Mouse (Mus musculus): ENCODE measurements around the gene Cisd2.

Cisd2 gene

GRCm38 (mm10) chr3:135423608-135424212 lies at the start of gene Cisd2:
Gene Cisd2, minus strand, starts transcription at chr3:135423925.
- no peak for DNase-seq (ENCODE audit: inconsistent ontology term)

GRCm38 (mm10) chr3:135470823-135471222 lies 47.1 kb upstream of the Cisd2 start:
- DNase-seq (ENCODE audit: inconsistent ontology term): no peak

- peak; percentile 59 for DNase-seq (ENCODE audit: inconsistent ontology term)
These were observed 46.2 kb upstream of the Cisd2 start for GRCm38 (mm10) chr3:135469974-135470373.

- no peak for DNase-seq (ENCODE audit: inconsistent ontology term)
These were observed 45.4 kb upstream of the Cisd2 start for GRCm38 (mm10) chr3:135469146-135469545.

- DNase-seq (ENCODE audit: inconsistent ontology term): no peak
These were observed 44.7 kb upstream of the Cisd2 start for GRCm38 (mm10) chr3:135468402-135468801.

- DNase-seq (ENCODE audit: inconsistent ontology term): no peak
These were observed 35.3 kb upstream of the Cisd2 start for GRCm38 (mm10) chr3:135458981-135459380.

GRCm38 (mm10) chr3:135444930-135445329 lies 21.2 kb upstream of the Cisd2 start:
- DNase-seq (ENCODE audit: inconsistent ontology term): no peak

- DNase-seq (ENCODE audit: inconsistent ontology term): peak; percentile 35
These were observed 16.9 kb upstream of the Cisd2 start for GRCm38 (mm10) chr3:135440621-135441020.

- DNase-seq (ENCODE audit: inconsistent ontology term): peak; percentile 75
These were observed 16.5 kb upstream of the Cisd2 start for GRCm38 (mm10) chr3:135440221-135440620.

- DNase-seq (ENCODE audit: inconsistent ontology term): no peak
These were observed 15.9 kb upstream of the Cisd2 start for GRCm38 (mm10) chr3:135439651-135440050.

- DNase-seq (ENCODE audit: inconsistent ontology term): peak; percentile 93
These were observed 15.3 kb upstream of the Cisd2 start for GRCm38 (mm10) chr3:135438913-135439531.

GRCm38 (mm10) chr3:135438531-135438912 lies 14.8 kb upstream of the Cisd2 start:
- DNase-seq (ENCODE audit: inconsistent ontology term): peak; percentile 97

- DNase-seq (ENCODE audit: inconsistent ontology term): peak; percentile 100
These were observed 14.2 kb upstream of the Cisd2 start, which contains the start of gene Ube2d3 for GRCm38 (mm10) chr3:135437758-135438495. Gene Ube2d3, plus strand, starts transcription at chr3:135438149.

- no peak for DNase-seq (ENCODE audit: inconsistent ontology term)
These were observed 13.3 kb upstream of the Cisd2 start for GRCm38 (mm10) chr3:135436901-135437616.

GRCm38 (mm10) chr3:135422856-135423607 lies 693 bp downstream of the Cisd2 start:
- peak; percentile 94 for DNase-seq (ENCODE audit: inconsistent ontology term)

GRCm38 (mm10) chr3:135422232-135422855 lies 1.4 kb downstream of the Cisd2 start:
- DNase-seq (ENCODE audit: inconsistent ontology term): peak; percentile 33

GRCm38 (mm10) chr3:135421310-135421594 lies 2.5 kb downstream of the Cisd2 start:
- DNase-seq (ENCODE audit: inconsistent ontology term): no peak

- DNase-seq (ENCODE audit: inconsistent ontology term): no peak
These were observed 3.0 kb downstream of the Cisd2 start for GRCm38 (mm10) chr3:135420542-135421309.

GRCm38 (mm10) chr3:135417799-135418198 lies 5.9 kb downstream of the Cisd2 start:
- no peak for DNase-seq (ENCODE audit: inconsistent ontology term)

- no peak for DNase-seq (ENCODE audit: inconsistent ontology term)
These were observed 6.5 kb downstream of the Cisd2 start for GRCm38 (mm10) chr3:135417245-135417644.

Measured in Muller cell, postnatal 12 days (primary cell).